2 mouse cellular contexts compared by ENCODE assay signal in the genomic region with DNA sequence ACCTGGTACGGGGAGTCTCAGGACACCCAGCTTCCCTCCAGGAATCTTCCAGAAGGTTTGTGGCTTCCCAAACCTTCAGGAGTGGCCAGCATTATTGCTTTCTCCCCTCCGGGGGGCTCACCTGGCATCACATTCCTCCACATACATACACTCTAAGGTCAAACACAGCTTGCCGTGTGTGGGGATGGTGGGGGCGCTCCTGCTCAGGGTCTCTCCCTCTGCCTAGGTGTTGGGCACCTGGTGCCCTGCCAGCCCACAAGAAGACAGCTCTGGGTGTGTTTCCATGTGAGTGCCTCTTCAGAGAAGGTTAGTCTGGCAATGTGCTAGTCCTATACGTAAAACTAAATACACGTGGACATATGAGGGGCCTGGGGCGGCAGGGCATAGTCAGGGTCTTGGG.
TF ChIP-seq lines count a peak whose summit lies in the region.

No protein-coding gene starts in this region.

TF ChIP-seq in MEL, 35 proteins besides CTCF, POLR2A, EP300 and RAD21:
- TF ChIP-seq CHD2 (IDR thresholded peaks at IDR 0.05; ENCODE audit: low read length): no peak
TF ChIP-seq in MEL: peak in this region for 0.

TF ChIP-seq in myocyte, 11 proteins besides CTCF, POLR2A, EP300 and RAD21:
- TF ChIP-seq REST (IDR thresholded peaks at IDR 0.05; ENCODE audit: insufficient read depth, insufficient read length): no peak
- TF ChIP-seq MYOG (IDR thresholded peaks at IDR 0.05; ENCODE audit: control insufficient read depth in 1 of 3, insufficient read depth in 1 of 3, insufficient read length in 2 of 3, low read depth in 2 of 3): no peak
- TF ChIP-seq TCF12 (IDR thresholded peaks at IDR 0.05; ENCODE audit: insufficient read depth, poor library complexity, severe bottlenecking): no peak
- no peak for TF ChIP-seq USF1 (IDR thresholded peaks at IDR 0.05; ENCODE audit: low read depth)
- TF ChIP-seq POLR2AphosphoS2 (IDR thresholded peaks at IDR 0.05; ENCODE audit: insufficient read length, low read depth): no peak
- TF ChIP-seq MYOD1 (IDR thresholded peaks at IDR 0.05; ENCODE audit: control insufficient read depth in 1 of 3, insufficient read length in 2 of 3, low read depth in 2 of 3): no peak
- no peak for TF ChIP-seq TCF3 (IDR thresholded peaks at IDR 0.05; ENCODE audit: insufficient read length, low read depth)
- no peak for TF ChIP-seq E2F4 (IDR thresholded peaks at IDR 0.05; ENCODE audit: insufficient read depth)
- TF ChIP-seq MAX (IDR thresholded peaks at IDR 0.05; ENCODE audit: low read depth): no peak
- TF ChIP-seq SRF (IDR thresholded peaks at IDR 0.05; ENCODE audit: control insufficient read depth, insufficient read length, low read depth): no peak
- no peak for TF ChIP-seq CEBPB (IDR thresholded peaks at IDR 0.05; ENCODE audit: insufficient read depth, poor library complexity, severe bottlenecking)
